Mouse (Mus musculus) hindbrain, embryonic 14.5 days (tissue): ENCODE results near the gene Adgrv1. TPM values are rescaled to one million over a fixed set of nuclear protein-coding genes. Genes with fewer than 3 reads are reported as not detected.

Experiments used
- ATAC-seq: fragments of 200-750 bp; cut with Nextera tagmentation; 2 replicates; pipeline ENCODE4 v1.8.0; 2017; ENCODE audit warnings: moderate number of reproducible peaks, mild to moderate bottlenecking, moderate TSS enrichment, moderate library complexity; ENCODE audit not compliant: low FRiP score
- DNase-seq: peaks from one replicate; pipeline ENCODE4 v3.0.0-alpha.2; 2015; ENCODE audit warnings: low spot score
- H3K27ac ChIP-seq: fragments of 300-500 bp; sonication (generic); 2 replicates; pipeline ENCODE4 v1.5.1; 2014; ENCODE audit warnings: mild to moderate bottlenecking, moderate library complexity
- H3K27me3 ChIP-seq: fragments of 300-500 bp; sonication (generic); 2 replicates; pipeline ENCODE4 v1.6.1; 2014; ENCODE audit warnings: mild to moderate bottlenecking, low read length, mixed read lengths; ENCODE audit not compliant: control insufficient read depth, insufficient read depth
- H3K36me3 ChIP-seq: fragments of 300-500 bp; sonication (generic); replicated peaks from 2 replicates; pipeline ENCODE4 v1.6.1; 2014; ENCODE audit not compliant: control insufficient read depth, insufficient read depth
- H3K4me1 ChIP-seq: fragments of 300-500 bp; sonication (generic); replicated peaks from 2 replicates; pipeline ENCODE4 v1.6.1; 2014; ENCODE audit warnings: antibody characterized with exemption, low read length, mixed read lengths; ENCODE audit not compliant: control insufficient read depth, insufficient read depth
- H3K4me2 ChIP-seq: fragments of 300-500 bp; sonication (generic); replicated peaks from 2 replicates; pipeline ENCODE4 v1.6.1; 2014; ENCODE audit warnings: mild to moderate bottlenecking, moderate library complexity
- H3K4me3 ChIP-seq: fragments of 300-500 bp; sonication (generic); replicated peaks from 2 replicates; pipeline ENCODE4 v1.5.1; 2014; ENCODE audit warnings: mild to moderate bottlenecking, low read length
- H3K9ac ChIP-seq: fragments of 300-500 bp; sonication (generic); 2 replicates; pipeline ENCODE4 v1.6.1; 2014
- H3K9me3 ChIP-seq: fragments of 300-500 bp; sonication (generic); 2 replicates; pipeline ENCODE4 v1.6.1; 2016; ENCODE audit warnings: low read length; ENCODE audit not compliant: control insufficient read depth
- WGBS: fragments of 180-500 bp; shearing (Covaris S2); extraction: QIAGEN DNeasy Blood & Tissue Kit; methylation state at CpG from one replicate; pipeline ENCODE4 v1.1.7; 2014; 5-methylcytosine and 5-hydroxymethylcytosine counted together
- polyA plus RNA-seq: library from polyadenylated mRNA; unstranded; fragments of >200 nt; fragmentation: Nextera tagmentation; extraction: Ambion mirVana; gene quantifications from 2 replicates; pipeline ENCODE4 v1.2.1, GENCODE M21; 2014

Gene Adgrv1
- polyA plus RNA-seq, 1 experiment from 2014 or later = 13.2 TPM

DNA sequence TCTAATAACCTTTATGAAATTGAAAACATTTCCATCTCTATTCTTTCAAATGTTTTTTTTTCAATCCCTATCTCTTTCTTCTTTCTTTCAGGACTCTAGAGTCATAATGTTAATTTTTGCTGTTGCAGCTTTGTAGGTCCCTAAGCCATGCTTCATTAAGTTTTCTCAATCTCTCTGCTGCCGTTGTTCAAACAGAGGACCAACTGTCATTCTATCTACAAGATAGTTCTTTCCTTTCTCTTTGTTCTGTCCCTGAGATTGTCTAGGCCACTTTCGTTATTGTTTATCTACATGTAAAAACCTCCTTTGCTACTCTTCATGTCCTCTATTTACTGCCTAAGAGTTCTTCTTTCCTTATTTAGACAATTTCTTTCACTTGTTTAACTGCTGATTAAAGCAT, 230.8 kb downstream of the Adgrv1 start:
- Histone ChIP-seq H3K9me3 (no peaks in the 10 kb centered on the region), H3K4me3 (no peak overlapping the region), H3K27ac (no peak overlapping the region), H3K27me3 (no peaks in the 10 kb centered on the region), H3K4me1 (no peaks in the 10 kb centered on the region), H3K4me2 (no peak overlapping the region), H3K36me3 (no peaks in the 10 kb centered on the region), H3K9ac (no peak overlapping the region)
- no peak for ATAC-seq
- 32% methylated on average over 2 of the region's 2 CpGs for WGBS
- DNase-seq = no peak

GRCm38 (mm10) chr13:81401742-81402141, 231.2 kb downstream of the Adgrv1 start:
- Histone ChIP-seq H3K27me3 (no peaks in the 10 kb centered on the region), H3K9ac (no peak overlapping the region), H3K27ac (no peak overlapping the region), H3K36me3 (no peaks in the 10 kb centered on the region), H3K4me2 (no peak overlapping the region), H3K4me3 (no peak overlapping the region), H3K9me3 (no peaks in the 10 kb centered on the region), H3K4me1 (no peaks in the 10 kb centered on the region)
- DNase-seq = no peak
- 97% methylated on average over 1 of the region's 1 CpGs for WGBS
- ATAC-seq = no peak

- no peak overlapping the region for H3K9ac ChIP-seq
- DNase-seq (peak; percentile 21), ATAC-seq (no peak)
- no peaks in the 10 kb centered on the region for H3K27me3 ChIP-seq
- H3K9me3 ChIP-seq = no peaks in the 10 kb centered on the region
- H3K4me3 ChIP-seq = no peak overlapping the region
- H3K4me1 ChIP-seq = no peaks in the 10 kb centered on the region
- H3K4me2 ChIP-seq = no peak overlapping the region
- no peaks in the 10 kb centered on the region for H3K36me3 ChIP-seq
- 83% methylated on average over 4 of the region's 4 CpGs for WGBS
- no peak overlapping the region for H3K27ac ChIP-seq
Observed at GRCm38 (mm10) chr13:81385597-81386362, 247.2 kb downstream of the Adgrv1 start.

DNA sequence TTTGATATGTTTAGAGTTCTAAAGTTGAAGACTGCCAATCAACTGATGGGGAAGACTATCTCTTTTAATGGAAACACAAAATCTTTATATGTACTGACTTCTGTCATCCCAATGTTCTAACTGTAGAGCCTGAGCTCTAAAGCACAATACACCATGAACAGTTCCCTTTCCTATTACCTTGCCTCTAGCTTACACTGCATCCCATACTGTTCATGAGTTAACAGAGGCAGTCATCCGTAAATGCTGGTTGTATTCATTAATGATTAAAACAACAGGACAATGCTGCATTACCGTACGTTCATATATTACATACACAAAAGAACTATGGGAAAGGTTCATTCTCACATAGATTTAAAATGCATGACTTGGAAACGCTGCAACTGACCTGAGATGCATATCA, 251.1 kb downstream of the Adgrv1 start:
- H3K9me3 ChIP-seq = no peaks in the 10 kb centered on the region
- ATAC-seq (no peak), DNase-seq (peak; percentile 3)
- H3K36me3 ChIP-seq = no peaks in the 10 kb centered on the region
- no peaks in the 10 kb centered on the region for H3K4me1 ChIP-seq
- H3K4me2 ChIP-seq = no peak overlapping the region
- WGBS = 71% methylated on average over 4 of the region's 4 CpGs
- no peak overlapping the region for H3K27ac ChIP-seq
- H3K4me3 ChIP-seq = no peak overlapping the region
- no peak overlapping the region for H3K9ac ChIP-seq
- H3K27me3 ChIP-seq = no peaks in the 10 kb centered on the region

DNA sequence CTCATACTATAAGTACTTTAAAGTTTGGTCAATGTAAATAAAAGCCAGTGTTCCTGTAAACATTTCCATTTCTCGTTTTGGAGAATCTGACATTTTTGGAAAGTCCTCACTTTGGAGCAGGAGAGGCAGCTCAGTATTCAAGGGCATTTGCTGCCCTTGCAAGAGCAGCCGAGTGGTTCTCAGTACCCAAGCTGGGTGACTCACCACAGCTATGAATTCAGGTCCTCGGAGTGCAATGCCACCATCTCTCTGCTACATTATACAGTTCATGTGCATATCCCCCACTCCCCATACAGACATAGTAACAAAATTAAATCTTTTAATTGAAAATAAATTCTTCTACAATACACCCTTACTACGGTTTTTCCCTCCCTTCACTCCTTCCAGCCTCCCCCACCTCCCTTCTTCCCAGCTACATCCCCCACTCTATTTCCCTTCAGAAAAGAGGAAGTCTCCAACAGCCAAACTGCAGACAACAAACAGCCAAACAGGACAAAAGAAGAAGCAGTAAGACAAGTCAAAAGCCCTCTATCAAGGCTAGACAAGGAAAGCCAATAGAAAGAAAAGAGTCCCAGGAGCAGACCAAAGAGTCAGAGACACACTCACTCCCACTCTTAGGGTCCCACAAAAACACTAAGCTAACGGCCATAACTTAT, 262.0 kb downstream of the Adgrv1 start:
- no peak overlapping the region for H3K4me3 ChIP-seq
- WGBS = 84% methylated on average over 5 of the region's 5 CpGs
- DNase-seq = no peak
- H3K9ac ChIP-seq = no peak overlapping the region
- no peaks in the 10 kb centered on the region for H3K27me3 ChIP-seq
- no peak for ATAC-seq
- no peaks in the 10 kb centered on the region for H3K4me1 ChIP-seq
- H3K27ac ChIP-seq = no peak overlapping the region
- H3K36me3 ChIP-seq = no peaks in the 10 kb centered on the region; the same call in 1 of the 2 replicates
- H3K4me2 ChIP-seq = no peak overlapping the region
- H3K9me3 ChIP-seq = no peaks in the 10 kb centered on the region

- 95% methylated on average over 6 of the region's 6 CpGs for WGBS
- ATAC-seq = no peak
Observed at GRCm38 (mm10) chr13:81370196-81370595, 262.8 kb downstream of the Adgrv1 start.

GRCm38 (mm10) chr13:81369564-81369963, 263.4 kb downstream of the Adgrv1 start:
- H3K36me3 ChIP-seq = no peaks in the 10 kb centered on the region; the same call in 1 of the 2 replicates
- no peak for ATAC-seq
- WGBS = 84% methylated on average over 2 of the region's 2 CpGs
- no peak overlapping the region for H3K9ac ChIP-seq
- H3K27ac ChIP-seq = no peak overlapping the region
- no peaks in the 10 kb centered on the region for H3K4me1 ChIP-seq
- H3K4me2 ChIP-seq = no peak overlapping the region
- no peak overlapping the region for H3K4me3 ChIP-seq
- peak; percentile 69 for DNase-seq
- no peaks in the 10 kb centered on the region for H3K27me3 ChIP-seq
- H3K9me3 ChIP-seq = no peaks in the 10 kb centered on the region

More at GRCm38 (mm10) chr13:81370196-81370595, 262.8 kb downstream of the Adgrv1 start:
- Histone ChIP-seq H3K9me3 (no peaks in the 10 kb centered on the region), H3K36me3 (no peaks in the 10 kb centered on the region; the same call in 1 of the 2 replicates), H3K4me1 (no peaks in the 10 kb centered on the region), H3K27ac (no peak overlapping the region), H3K4me3 (no peak overlapping the region), H3K9ac (no peak overlapping the region), H3K27me3 (no peaks in the 10 kb centered on the region), H3K4me2 (no peak overlapping the region)
- peak; percentile 20 for DNase-seq

DNA sequence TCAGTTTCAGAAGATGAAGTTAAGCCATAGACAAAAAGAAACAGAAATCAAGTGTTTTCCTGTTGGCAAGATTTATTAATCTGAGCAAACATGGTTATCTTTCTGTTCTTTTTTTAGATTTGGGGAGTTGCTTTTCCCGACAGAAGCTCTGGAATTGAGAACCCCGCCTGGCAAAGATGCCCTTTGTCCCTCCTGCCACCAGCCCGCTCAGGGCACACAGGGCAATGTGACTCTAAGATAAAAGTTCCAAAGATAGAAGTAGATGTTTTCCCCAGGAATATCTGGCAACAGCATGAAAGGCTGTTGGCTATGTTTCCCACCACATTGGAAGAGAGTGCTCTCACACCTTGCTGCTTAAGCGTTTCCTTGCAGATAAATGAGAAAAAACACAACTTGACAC, 264.0 kb downstream of the Adgrv1 start:
- Histone ChIP-seq H3K36me3 (no peaks in the 10 kb centered on the region; the same call in 1 of the 2 replicates), H3K4me2 (no peak overlapping the region), H3K27me3 (no peaks in the 10 kb centered on the region), H3K27ac (no peak overlapping the region), H3K9ac (no peak overlapping the region), H3K4me1 (no peaks in the 10 kb centered on the region), H3K4me3 (no peak overlapping the region), H3K9me3 (no peaks in the 10 kb centered on the region)
- 86% methylated on average over 4 of the region's 4 CpGs for WGBS
- DNase-seq (peak; percentile 18), ATAC-seq (no peak)

GRCm38 (mm10) chr13:81367681-81368376, 265.1 kb downstream of the Adgrv1 start:
- ATAC-seq = no peak
- 89% methylated on average over 4 of the region's 4 CpGs for WGBS
- no peaks in the 10 kb centered on the region for H3K4me1 ChIP-seq
- H3K36me3 ChIP-seq = no peaks in the 10 kb centered on the region; the same call in 1 of the 2 replicates
- H3K27me3 ChIP-seq = no peaks in the 10 kb centered on the region
- no peaks in the 10 kb centered on the region for H3K9me3 ChIP-seq
- H3K4me3 ChIP-seq = no peak overlapping the region
- H3K4me2 ChIP-seq = no peak overlapping the region
- DNase-seq = peak; percentile 4
- no peak overlapping the region for H3K27ac ChIP-seq
- H3K9ac ChIP-seq = no peak overlapping the region
